Comparison of ENCODE assay signal across 10 mouse cellular contexts in genomic region chr15:86110361-86111103, GRCm38 (mm10). TPM values are rescaled to one million over a fixed set of nuclear protein-coding genes. Genes with fewer than 3 reads are reported as not detected.
DNase-seq lines count a peak whose midpoint lies in the region; ATAC-seq and TF ChIP-seq lines count a peak whose summit lies in the region.
"Had no signal": no experiment of that assay in that cellular context is flagged by ENCODE, and none has a peak within 500 bp of the region (broad histone marks: within the 10 kb centered on the region; RNA-seq: fewer than 3 reads in every experiment).

No protein-coding gene starts in this region.

- peak; percentile 58 for DNase-seq in Muller cell, postnatal 12 days (ENCODE audit: inconsistent ontology term)
- peak; percentile 85 to 87 for DNase-seq in cerebellum, postnatal 14 days
- DNase-seq in testis, postnatal 10 days (ENCODE audit: low spot score): no peak
- DNase-seq in layer of hippocampus, postnatal 25 days (ENCODE audit: extremely low spot score in 1 of 2, low spot score in 1 of 2): no peak

- no peak overlapping the region for H3ac ChIP-seq in myocyte (ENCODE audit: control insufficient read depth, insufficient read length)

- peaks cover 57% of the 10 kb centered on the region for H3K4me1 ChIP-seq in hindbrain, embryonic 15.5 days (replicated peaks)
- H3K4me1 ChIP-seq in hindbrain, embryonic 12.5 days: peaks cover 35% of the 10 kb centered on the region
- H3K4me1 ChIP-seq in intestine, postnatal 0 days (replicated peaks; ENCODE audit: control insufficient read depth, insufficient read depth, low read length): 0 out of 2 replicates have a peak, but pooled peaks cover 6% of the 10 kb centered on the region

- WGBS in hindbrain, embryonic 15.5 days: 63% methylated on average over 10 of the region's 10 CpGs
- WGBS in hindbrain, embryonic 12.5 days: 75% methylated on average over 10 of the region's 10 CpGs
- 84% methylated on average over 10 of the region's 10 CpGs for WGBS in intestine, postnatal 0 days

- no peaks in the 10 kb centered on the region for H3K27me3 ChIP-seq in hindbrain, embryonic 15.5 days
- no peaks in the 10 kb centered on the region for H3K27me3 ChIP-seq in hindbrain, embryonic 12.5 days
- no peaks in the 10 kb centered on the region for H3K27me3 ChIP-seq in myocyte (ENCODE audit: control insufficient read depth, insufficient read depth, insufficient read length)
- no peaks in the 10 kb centered on the region for H3K27me3 ChIP-seq in intestine, postnatal 0 days (replicated peaks; ENCODE audit: control insufficient read depth, insufficient read depth, low read length)
- H3K27me3 ChIP-seq: lung, embryonic 15.5 days; neural tube, embryonic 12.5 days had no signal

- TF ChIP-seq CTCF in intestine, postnatal 0 days (IDR thresholded peaks at IDR 0.05; ENCODE audit: low read depth): no peak

- ATAC-seq in hindbrain, embryonic 15.5 days (ENCODE audit: low FRiP score, low read depth): no peak
- ATAC-seq in hindbrain, embryonic 12.5 days (ENCODE audit: low FRiP score): no peak
- no peak for ATAC-seq in intestine, postnatal 0 days

- TF ChIP-seq POLR2A in myocyte (IDR thresholded peaks at IDR 0.05; ENCODE audit: insufficient read length, low read depth): no peak

- peak overlapping the region; percentile 15 for H3K27ac ChIP-seq in hindbrain, embryonic 15.5 days (replicated peaks)
- H3K27ac ChIP-seq in hindbrain, embryonic 12.5 days: no peak overlapping the region
- H3K27ac ChIP-seq in intestine, postnatal 0 days (ENCODE audit: low read depth, low read length): no peak overlapping the region
- H3K27ac ChIP-seq: lung, embryonic 15.5 days; neural tube, embryonic 12.5 days had no signal

- no peaks in the 10 kb centered on the region for H3K9me3 ChIP-seq in hindbrain, embryonic 15.5 days
- no peaks in the 10 kb centered on the region for H3K9me3 ChIP-seq in hindbrain, embryonic 12.5 days (replicated peaks)
- H3K9me3 ChIP-seq in intestine, postnatal 0 days (ENCODE audit: control insufficient read depth): no peaks in the 10 kb centered on the region
- H3K9me3 ChIP-seq: lung, embryonic 15.5 days; neural tube, embryonic 12.5 days had no signal

- no peak overlapping the region for H3K4me2 ChIP-seq in hindbrain, embryonic 15.5 days
- H3K4me2 ChIP-seq in hindbrain, embryonic 12.5 days (replicated peaks): no peak overlapping the region
- H3K4me2 ChIP-seq in myocyte (ENCODE audit: low read depth): no peak overlapping the region
- H3K4me2 ChIP-seq in intestine, postnatal 0 days (replicated peaks; ENCODE audit: low read depth): no peak overlapping the region
- H3K4me2 ChIP-seq: lung, embryonic 15.5 days; neural tube, embryonic 12.5 days had no signal

- H3K36me3 ChIP-seq in hindbrain, embryonic 15.5 days: no peaks in the 10 kb centered on the region
- no peaks in the 10 kb centered on the region for H3K36me3 ChIP-seq in hindbrain, embryonic 12.5 days
- H3K36me3 ChIP-seq in myocyte (ENCODE audit: control insufficient read depth, insufficient read depth): no peaks in the 10 kb centered on the region
- H3K36me3 ChIP-seq in intestine, postnatal 0 days (ENCODE audit: control insufficient read depth, insufficient read depth): no peaks in the 10 kb centered on the region; the same call in 1 of the 2 replicates
- H3K36me3 ChIP-seq: lung, embryonic 15.5 days; neural tube, embryonic 12.5 days had no signal

- no peaks in the 10 kb centered on the region for H3K79me2 ChIP-seq in myocyte (ENCODE audit: control insufficient read depth, insufficient read depth)

- H3K9ac ChIP-seq in hindbrain, embryonic 15.5 days: no peak overlapping the region
- no peak overlapping the region for H3K9ac ChIP-seq in hindbrain, embryonic 12.5 days
- no peak overlapping the region for H3K9ac ChIP-seq in intestine, postnatal 0 days (ENCODE audit: low read depth, low read length)
- H3K9ac ChIP-seq: lung, embryonic 15.5 days; neural tube, embryonic 12.5 days had no signal

- H3K4me3 ChIP-seq in hindbrain, embryonic 15.5 days: no peak overlapping the region
- no peak overlapping the region for H3K4me3 ChIP-seq in hindbrain, embryonic 12.5 days
- no peak overlapping the region for H3K4me3 ChIP-seq in myocyte
- no peak overlapping the region for H3K4me3 ChIP-seq in intestine, postnatal 0 days (ENCODE audit: low read depth, low read length)
- H3K4me3 ChIP-seq: lung, embryonic 15.5 days; neural tube, embryonic 12.5 days had no signal

TF ChIP-seq in myocyte, 11 proteins besides CTCF, POLR2A, EP300 and RAD21:
- TF ChIP-seq POLR2AphosphoS2 (IDR thresholded peaks at IDR 0.05; ENCODE audit: insufficient read length, low read depth) (no peak), REST (IDR thresholded peaks at IDR 0.05; ENCODE audit: insufficient read depth, insufficient read length) (no peak), TCF12 (IDR thresholded peaks at IDR 0.05; ENCODE audit: insufficient read depth, poor library complexity, severe bottlenecking) (no peak), E2F4 (IDR thresholded peaks at IDR 0.05; ENCODE audit: insufficient read depth) (no peak), USF1 (IDR thresholded peaks at IDR 0.05; ENCODE audit: low read depth) (peak; percentile 10)

RNA-seq across cellular contexts. Expression of gene Gramd4, which starts 53.0 kb away (rescaled TPM):
- polyA plus RNA-seq in hindbrain, embryonic 15.5 days (2015; fragmentation: Nextera tagmentation; extraction: Ambion mirVana): 31.6 and 33.4 TPM in 2 replicates
- 32.5 and 35.2 TPM in 2 replicates for polyA plus RNA-seq in hindbrain, embryonic 12.5 days (2016; fragmentation: Nextera tagmentation; extraction: Ambion mirVana)
- 15.0 TPM for polyA plus RNA-seq in myocyte (2012; fragmentation: generic; extraction: Trizol)
- polyA plus RNA-seq in intestine, postnatal 0 days (2015; fragmentation: Nextera tagmentation; extraction: Ambion mirVana): 5.6 and 6.4 TPM in 2 replicates
- total RNA-seq in layer of hippocampus, postnatal 25 days (2021): 10 to 100 TPM; 25.9 to 27.7 TPM

Comparison
In these comparisons a context has a peak if more than half of its experiments do, and no peak if none do; other contexts are left out.
1. DNase-seq: peak in Muller cell, postnatal 12 days (single experiment) and cerebellum, postnatal 14 days (2 of 2); none in testis, postnatal 10 days (single experiment) and layer of hippocampus, postnatal 25 days (0 of 2).